Mouse (Mus musculus) cortical plate, adult 2 months (tissue): ENCODE data around the gene Poldip3.

ENCODE experiments used
- CTCF ChIP-seq: fragments of 200-500 bp; IDR thresholded peaks from 2 replicates; pipeline ENCODE4 v1.5.1; 2011; ENCODE audit warnings: mild to moderate bottlenecking, control low read depth, low read length; ENCODE audit not compliant: insufficient read depth; ENCODE audit errors: extremely low read depth
- POLR2A ChIP-seq: fragments of 200-500 bp; IDR thresholded peaks from 2 replicates; pipeline ENCODE4 v1.6.1; 2011; ENCODE audit warnings: mild to moderate bottlenecking, low read length, control low read depth; ENCODE audit not compliant: insufficient read depth; ENCODE audit errors: extremely low read depth

DNA sequence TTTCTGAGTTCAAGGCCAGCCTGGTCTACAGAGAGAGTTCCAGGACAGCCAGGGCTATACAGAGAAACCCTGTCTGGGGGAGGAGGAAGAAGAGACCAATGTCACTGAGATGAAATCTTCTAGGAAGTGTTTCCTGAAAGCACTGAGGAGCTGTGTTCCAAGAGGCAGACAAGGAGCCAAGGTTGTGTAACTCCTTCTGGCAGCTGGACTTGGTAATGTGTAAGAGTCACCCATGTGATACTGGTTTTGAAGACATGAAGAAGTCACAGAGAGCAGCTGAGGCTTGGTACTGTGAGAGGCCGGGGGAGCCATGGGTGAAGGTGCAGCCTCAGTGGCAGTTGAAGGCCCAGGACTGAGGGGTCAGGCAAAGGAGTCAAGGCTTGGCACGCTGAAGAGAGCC lies 55.5 kb downstream of the Poldip3 start:
- no peak for TF ChIP-seq CTCF
- TF ChIP-seq POLR2A, result no peak
